Mouse (Mus musculus): ENCODE measurements around the gene Clec16a.

- TF ChIP-seq CTCF (IDR thresholded peaks at IDR 0.05; ENCODE audit: control insufficient read depth, insufficient read depth, low read length): no peak
- no peak for TF ChIP-seq POLR2A (IDR thresholded peaks at IDR 0.05; ENCODE audit: borderline replicate concordance, control insufficient read depth, low read depth, low read length)
Measured at GRCm38 (mm10) chr16:10769661-10770060, 224.5 kb downstream of the Clec16a start.
